Mouse (Mus musculus) megakaryocyte progenitor cell, adult 5-6 weeks (primary cell): Measurements from ENCODE around the gene Spp1. TPM values are rescaled to one million over a fixed set of nuclear protein-coding genes. Genes with fewer than 3 reads are reported as not detected.
"Not testable (repeated sequence)": the region's sequence is repeated elsewhere in the genome, so short reads cannot be mapped to it uniquely, and the experiment has no call there.

Source experiments
- ATAC-seq: replicated peaks from 2 replicates; pipeline ENCODE4 v1.8.0; 2016; ENCODE audit warnings: mild to moderate bottlenecking, moderate TSS enrichment, inconsistent platforms; ENCODE audit not compliant: poor library complexity
- total RNA-seq, 2 experiments: library from RNA; stranded (forward) in 1 of 2; stranded (reverse) in 1 of 2; fragments of 157-497, 149-512 nt in 1 of 2; fragments of 200-1000 nt in 1 of 2; gene quantifications; 2 replicates each; pipeline versions ENCODE4 v1.2.3 to v1.2.4; 2015 to 2017

The Spp1 gene
- total RNA-seq, 2 experiments from 2014 or later: 5.9 to 9.5 TPM

DNA sequence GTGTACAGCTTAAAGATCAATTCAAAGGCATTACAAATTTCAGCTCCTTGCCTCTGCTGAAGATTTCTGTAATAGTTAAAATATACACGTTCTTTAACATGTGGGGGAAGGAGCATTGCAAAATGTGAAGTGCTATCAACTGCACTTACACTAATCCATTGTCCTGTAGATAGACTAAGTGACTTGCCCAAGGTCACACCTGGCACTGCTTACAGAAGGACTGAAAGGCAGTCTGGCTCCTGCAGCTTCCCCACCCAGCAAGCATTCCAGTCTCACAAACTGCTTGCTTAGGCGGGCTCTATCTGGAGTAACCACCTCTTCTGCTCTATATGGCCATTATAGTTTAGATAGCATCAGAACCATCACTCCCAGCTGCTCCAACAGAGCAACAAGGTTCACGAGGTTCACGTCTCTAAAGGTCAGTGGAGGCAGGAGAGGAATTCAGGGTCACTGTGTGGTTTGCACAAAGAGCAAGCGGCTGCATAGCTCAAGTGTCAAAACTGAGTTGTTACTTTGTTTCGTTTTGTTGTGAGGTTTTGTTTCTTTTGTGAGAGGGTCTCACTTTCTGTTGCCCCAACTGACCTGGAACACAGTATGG lies 851 bp upstream of the Spp1 start:
- ATAC-seq: no peak

DNA sequence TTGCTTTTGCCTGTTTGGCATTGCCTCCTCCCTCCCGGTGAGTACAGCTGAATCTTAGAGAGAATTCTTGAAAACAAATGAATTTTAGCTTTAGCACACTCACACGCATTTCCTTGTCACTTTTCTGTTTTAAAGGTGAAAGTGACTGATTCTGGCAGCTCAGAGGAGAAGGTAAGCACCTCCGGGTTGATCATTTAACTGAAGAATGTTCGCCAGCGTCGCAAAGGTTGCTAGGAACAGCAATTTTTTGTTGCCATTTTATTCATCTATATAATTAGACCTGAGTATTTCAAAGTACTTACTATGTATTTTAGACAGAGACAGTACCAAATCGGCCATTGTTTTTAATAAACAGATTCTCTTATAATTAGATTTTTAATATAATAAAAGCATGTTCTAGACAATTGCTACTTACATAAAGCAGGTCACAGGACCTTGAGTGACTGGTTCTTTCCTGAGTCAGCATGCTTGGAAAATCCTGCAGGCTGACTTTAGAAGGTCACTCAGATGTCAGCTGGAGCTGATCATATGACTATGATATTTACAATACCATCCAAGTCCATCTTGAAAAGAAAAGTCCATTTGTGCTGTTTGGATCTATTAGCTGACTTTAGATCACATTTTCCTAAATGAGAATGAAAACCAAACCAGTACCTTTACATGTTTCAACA lies 1.6 kb downstream of the Spp1 start:
- ATAC-seq: no peak

DNA sequence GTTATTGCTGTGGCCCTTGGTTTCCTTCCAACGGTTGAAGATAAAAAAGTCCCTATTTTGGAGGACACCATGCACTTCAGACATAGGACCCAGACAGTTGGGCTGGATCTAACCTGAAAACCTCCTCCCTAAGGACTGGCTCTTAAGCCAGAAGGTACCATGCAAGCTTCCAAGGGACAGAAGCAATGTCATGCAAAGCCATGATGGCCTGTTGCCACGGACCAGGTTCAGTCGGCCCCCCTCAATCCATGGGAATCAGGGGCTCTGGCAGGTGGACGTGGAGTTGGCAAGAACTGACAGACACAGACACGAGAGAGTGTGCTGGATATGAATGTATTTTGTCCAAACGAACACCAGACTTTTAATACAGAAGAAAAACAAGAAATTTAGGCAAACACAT lies 7.5 kb downstream of the Spp1 start:
- no peak for ATAC-seq

DNA sequence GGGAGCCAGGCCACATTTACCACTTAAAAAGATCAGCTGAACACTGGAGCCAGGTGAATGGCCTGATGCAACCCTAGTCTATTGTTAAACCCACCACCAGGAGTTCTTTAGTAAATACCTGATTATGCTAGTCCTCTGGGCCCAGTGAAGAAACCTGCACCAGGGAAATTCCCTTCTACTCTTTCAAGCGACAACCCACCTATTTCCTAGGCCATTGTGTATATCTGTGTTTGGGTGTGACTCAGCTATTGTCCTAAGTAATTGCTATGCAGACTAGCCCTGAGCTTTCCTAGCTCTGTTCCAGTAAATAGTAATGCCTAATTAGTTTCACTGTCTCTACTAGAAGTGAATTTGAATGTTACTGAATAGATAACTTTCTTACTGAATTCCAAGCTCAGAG lies 7.9 kb downstream of the Spp1 start:
- ATAC-seq: no peak

DNA sequence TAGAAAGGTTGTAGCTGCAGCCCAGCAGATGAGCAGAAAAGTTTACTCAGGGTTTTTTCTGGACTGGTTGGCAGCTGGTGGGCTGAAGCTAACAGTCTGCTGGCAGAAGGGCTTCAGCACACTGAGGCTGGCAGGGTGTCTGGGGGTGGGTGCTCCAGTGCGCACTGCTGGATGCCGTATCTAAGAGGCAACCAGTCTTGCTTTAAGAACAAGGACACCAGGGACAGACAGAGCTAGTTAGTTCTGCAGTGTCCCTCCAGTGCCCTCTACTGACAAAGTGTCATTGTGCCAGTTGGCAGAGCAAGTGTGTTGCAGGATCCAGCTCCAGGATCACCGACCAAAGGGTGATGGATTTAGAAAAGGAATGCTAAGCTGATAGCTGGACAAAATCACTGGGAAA lies 11.2 kb downstream of the Spp1 start:
- ATAC-seq: peak; percentile 99

DNA sequence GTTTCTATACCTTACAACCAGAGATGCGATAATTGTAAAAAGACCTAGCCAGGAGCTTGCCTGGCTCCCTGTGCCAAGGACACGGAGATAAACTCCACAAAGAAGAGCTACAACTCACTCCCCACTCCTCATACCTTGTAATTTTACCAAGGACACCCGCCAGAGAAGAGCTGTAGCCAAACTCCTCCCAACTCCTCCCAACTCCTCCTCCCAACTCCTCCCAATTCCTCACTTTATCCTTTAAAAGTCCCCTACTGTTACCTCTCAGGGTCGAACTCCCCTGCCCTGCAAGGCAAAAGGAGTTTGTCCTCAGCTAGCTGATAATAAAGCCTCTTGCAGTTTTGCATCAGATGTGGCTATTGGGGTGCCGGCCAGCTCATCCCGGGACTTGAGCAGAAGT lies 13.4 kb downstream of the Spp1 start:
- ATAC-seq: not testable (repeated sequence)

DNA sequence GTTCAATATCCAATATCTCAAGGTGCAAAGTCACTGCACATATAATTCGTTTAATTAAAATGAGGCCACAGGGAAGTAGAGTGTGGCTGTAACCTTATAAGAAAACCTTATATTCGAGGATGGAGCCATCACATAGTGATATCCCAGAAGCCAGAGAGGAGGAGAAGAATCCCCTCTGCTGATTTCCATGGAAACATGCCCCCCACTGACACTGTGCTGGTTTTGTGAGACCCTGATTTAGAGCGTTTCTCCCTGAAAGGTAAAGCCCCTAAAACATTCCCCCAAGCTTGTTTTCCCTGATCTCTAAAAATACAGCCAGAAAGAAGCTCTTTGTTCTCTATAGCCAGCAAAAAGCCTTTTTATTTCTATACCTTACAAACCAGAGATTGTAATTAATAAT lies 14.6 kb downstream of the Spp1 start:
- no peak for ATAC-seq

DNA sequence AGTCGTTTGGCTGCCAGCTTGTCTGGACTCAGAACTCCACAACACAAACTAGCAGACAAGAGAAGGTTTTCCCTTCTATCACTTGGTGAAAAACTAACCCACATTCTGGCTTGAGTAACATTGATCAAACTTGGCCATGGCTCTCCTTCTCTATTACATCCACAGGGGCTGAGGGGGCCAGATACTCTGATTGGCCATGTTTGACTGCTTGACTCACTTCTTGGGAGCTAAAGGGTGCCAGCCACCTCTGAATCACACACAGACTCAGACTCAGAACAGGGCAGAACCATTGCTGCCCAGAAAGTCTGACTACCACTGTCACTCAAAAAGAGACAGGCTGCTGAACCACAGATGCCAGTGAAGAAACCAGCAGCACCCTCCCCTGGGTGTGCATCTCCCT lies 18.2 kb downstream of the Spp1 start:
- ATAC-seq: no peak

DNA sequence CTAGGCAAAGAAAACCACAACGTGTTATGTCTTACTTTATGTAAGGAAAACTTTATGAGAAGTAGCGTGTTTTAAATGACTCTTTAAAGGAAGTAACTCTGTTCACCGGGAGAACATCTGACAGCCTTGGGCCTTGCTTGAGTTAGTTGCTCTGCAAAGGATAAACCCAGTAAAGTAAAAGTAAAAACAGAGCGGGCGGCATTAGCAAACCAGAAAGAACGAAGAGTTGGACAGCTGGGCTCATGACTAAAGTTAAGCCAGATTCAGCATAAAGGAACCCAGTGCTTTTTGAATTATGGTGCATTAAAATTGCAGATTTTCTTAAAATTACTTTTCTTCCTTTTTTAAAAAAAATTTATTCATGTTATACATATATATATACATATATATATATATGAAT lies 19.6 kb downstream of the Spp1 start:
- ATAC-seq: no peak

DNA sequence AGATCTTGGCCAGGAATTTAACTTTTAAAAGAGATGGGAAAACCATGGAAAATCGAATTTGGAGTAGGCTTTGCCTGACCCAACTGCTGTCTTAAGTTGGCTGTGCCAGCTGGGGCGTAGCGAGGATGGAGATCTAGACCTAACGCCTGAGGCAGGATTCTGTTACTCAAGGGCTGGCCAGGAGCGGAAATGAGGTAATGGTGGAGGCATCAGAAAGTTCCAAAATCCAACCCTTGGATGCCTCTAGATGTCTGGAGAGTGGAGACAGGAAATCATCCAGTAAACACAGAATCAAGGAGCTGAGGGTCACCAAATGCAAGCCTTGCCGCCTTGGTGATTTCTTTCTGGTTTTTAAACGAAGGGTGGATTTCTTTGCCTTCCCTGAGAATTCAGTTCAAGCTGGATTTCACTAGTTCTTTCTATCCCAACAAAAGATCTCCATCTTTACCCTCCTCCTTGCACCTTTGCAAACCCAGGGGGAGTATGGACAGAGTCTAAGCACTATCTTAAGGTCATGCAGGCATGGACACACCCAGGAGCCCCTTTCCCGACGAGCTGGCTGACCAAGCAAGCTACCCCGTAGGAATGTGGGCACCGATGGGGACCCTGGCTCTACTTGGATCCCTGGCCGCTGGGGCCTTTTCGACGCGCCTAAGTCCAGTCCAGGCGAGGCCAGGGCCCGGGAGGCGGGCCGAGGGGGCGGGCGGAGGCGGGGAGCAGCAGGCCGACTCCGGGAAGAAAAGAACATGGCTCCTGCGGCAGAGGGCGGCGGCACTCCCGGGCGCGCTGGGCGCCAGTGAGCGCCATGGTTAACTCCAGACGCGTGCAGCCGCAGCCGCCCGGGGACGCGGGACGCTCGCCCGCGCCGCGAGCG lies 24.2 kb downstream of the Spp1 start, which contains the start of gene Pkd2:
Gene Pkd2, plus strand, starts transcription at position 619 of the 874 bp plus-strand sequence.
- peak; percentile 66 for ATAC-seq

DNA sequence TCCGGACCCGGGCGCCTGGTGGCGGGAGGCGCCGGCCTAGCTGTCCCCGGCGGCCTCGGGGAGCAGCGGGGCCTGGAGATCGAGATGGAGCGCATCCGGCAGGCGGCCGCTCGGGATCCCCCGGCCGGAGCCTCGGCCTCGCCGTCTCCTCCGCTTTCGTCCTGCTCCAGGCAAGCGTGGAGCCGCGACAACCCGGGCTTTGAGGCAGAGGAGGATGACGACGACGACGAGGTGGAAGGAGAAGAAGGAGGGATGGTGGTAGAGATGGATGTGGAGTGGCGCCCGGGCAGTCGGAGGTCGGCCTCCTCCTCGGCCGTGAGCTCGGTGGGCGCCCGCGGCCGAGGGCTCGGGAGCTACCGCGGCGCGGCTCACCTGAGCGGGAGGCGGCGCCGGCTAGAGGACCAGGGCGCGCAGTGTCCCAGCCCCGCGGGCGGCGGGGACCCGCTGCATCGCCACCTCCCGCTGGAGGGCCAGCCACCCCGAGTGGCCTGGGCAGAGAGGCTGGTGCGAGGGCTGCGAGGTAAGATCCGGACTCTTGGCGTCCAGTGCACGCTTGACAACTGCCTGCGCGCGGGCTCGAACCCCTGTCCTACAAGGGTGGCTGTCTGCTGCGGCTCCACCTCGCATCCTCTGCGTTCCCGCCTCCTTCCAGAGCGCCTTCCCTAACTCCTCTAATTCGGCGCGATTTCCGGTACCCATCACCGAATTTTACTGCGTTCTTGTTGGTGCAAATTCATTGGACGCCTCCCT lies 25.0 kb downstream of the Spp1 start:
- ATAC-seq: peak; percentile 49

DNA sequence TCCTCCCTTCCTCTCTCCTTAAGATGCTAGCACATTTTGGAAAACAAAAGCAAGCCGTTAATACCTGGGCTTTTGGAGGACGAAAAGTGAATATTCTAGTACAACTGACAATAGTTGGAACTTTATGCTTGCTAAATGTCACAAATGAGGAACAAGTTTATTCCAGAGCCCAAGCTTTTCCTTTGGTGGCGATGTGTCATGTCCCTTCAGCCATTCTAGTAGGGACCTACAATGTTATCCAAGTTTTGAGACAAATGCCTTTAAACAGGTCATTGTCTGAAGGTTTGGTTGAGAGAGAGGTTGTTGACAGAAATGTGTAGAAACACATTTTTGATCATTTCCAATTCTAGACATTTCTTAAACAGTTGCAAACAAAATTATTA lies 25.5 kb downstream of the Spp1 start:
- ATAC-seq: peak; percentile 11; the same call in 1 of the 2 replicates

DNA sequence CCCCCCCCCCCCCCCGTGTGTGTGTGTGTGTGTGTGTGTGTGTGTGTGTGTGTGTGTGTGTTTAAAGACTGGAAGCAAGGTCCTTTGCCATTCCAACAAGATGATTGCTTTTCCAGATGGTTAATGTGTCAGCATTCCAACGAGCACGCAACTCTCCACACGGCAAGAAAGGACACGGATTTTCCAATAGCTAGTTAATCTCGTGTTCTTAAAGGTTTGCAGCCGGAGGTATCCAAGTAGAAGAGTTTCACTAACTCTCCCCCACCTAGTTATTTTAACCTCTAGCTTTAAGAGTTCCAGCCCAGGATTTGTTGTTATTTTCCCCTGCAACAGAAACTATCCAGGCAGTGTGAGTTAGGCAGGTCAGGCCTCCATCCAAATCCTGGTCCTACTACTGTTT lies 25.9 kb downstream of the Spp1 start:
- ATAC-seq: no peak

DNA sequence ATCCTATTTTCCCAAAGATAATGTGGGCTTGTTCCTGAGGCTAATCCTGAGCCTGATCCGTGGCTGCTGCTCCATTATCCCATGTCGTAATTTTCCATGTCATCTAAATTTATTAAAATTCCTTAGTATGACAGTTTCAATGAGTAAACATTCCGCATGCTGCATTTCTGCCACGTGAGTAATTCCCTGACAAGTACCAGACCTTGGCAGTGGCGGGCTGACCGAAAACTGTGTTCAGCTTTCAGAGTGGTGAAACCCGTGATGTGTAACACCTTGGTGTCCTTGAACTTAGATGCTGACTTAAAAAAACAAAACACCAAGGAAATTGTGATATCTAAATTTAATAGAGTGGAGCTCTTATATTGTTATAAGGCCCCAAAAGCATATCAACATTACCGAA lies 30.4 kb downstream of the Spp1 start:
- ATAC-seq: no peak

DNA sequence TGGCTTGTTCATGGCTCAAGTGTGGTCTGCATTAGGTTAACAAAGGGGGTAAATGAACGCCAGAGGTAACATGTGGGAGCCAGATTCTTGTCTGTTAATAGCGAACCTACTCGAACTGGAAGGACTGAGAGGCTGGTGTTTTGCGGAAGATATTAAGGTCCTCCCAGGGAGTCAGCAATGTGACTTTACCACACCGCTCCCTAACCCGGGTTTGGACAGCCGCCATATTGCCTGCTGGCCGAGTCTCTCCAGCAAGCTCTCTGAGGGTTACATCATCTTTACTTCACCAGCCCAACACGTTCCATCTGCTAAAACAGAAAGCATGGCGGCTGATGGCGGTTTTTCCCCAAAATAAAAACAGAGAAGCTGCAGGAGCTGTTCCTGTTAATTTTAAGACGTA lies 30.8 kb downstream of the Spp1 start:
- no peak for ATAC-seq

DNA sequence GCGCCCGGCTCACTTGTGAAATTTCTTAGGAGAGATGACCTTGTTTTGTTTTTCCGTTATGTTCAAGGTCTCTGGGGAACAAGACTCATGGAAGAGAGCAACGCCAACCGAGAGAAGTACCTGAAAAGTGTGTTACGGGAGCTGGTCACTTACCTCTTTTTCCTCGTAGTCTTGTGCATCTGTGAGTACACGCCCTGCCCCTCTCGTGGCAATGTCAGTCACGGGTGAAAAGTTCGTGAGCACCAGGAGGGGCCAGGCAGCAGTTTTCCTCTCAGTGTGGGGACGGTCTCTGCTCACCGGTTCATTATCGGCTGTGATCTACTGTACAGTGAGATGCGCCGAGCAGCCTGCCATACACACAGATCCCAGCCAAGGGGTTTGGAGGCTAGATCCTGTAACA lies 31.9 kb downstream of the Spp1 start:
- ATAC-seq: no peak

DNA sequence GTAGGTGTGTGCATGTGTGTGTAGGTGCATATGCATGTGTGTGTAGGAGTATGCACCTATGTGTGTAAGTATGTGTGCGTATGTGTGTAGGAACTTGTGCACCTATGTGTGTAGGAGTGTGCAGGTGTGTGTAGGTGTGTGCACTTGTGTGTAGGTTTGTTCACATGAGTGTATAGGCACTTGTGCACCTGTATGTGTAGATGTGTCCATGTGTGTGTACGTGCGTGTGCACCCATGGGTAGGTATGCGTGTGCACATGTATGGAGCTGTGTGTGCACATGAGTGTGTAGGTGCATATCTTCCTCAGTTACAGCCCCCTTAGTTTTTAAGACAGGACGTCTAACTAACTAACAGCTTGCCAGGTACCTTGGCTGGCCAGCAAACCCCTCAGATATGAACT lies 33.7 kb downstream of the Spp1 start:
- no peak for ATAC-seq

DNA sequence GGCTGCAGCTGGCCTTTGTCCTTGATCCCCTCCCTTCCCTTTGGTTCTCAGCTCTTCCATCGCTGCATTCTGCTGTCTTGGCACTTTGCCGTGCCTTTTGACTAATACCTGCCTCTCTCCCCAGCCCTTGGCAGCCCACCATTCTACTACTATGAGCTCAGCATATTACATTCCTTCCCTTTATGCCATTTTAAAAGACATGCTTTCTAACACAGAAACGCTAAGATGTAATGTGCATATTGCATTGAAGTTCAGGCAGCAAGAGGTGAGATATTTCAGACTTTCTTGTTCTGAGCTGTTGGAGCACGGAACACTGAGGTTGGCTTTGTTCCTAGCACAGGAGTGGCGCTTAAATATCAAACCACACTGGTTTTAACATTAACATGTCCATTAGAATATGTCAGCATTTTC lies 36.1 kb downstream of the Spp1 start:
- no peak for ATAC-seq

DNA sequence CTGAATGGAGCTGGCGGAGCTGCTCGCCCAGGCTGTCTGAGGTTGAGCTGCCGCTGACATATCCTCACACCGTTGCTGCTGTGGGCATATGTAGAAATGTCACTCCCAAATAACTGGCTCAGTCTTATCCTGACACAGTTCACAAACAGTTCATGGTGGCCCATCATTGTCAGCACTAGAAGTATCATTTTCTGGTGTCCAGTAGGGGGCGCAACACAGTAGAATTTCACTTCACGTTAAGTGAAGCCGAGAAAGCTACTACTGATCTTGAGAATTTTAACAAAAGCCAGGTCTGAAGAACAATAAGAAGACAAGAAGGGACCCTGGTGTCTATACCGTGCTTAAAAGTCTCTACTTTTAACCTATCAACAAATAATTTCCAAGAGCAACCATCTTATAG lies 37.5 kb downstream of the Spp1 start:
- ATAC-seq: no peak

DNA sequence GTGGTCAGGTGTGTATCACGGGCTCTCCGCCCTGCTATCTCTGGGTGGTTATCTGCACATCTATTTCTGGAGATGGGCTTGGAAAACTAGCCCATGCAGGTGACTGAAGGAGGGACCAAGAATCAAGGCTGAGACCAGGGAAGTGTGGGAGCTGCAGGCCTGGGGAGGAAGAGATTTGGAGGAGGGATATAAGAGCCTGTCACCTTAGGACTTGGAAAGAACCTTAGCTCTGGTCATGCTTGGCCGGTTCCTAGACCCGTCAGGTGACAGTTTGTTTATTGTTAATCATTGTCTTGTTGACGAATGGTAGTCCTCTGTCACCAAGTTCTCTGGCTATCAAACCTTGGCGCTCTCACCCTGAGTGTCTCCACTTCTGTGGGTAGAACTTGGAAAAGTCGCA lies 45.4 kb downstream of the Spp1 start:
- no peak for ATAC-seq

DNA sequence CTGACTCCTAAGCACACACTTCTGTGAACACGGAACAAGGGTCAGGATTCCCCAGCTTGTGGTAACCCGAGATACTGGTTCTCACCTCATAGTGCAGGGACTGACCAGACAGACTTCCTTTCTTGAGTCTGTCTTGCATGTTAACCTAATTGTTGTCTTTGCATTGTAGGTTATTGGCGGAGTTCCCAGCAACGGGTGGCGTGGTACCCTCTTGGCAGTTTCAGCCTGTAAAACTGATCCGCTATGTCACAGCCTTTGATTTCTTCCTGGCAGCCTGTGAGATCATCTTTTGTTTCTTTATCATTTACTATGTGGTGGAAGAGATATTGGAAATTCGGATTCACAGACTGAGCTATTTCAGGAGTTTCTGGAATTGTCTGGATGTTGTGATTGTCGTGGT lies 47.9 kb downstream of the Spp1 start:
- no peak for ATAC-seq
